Mouse (Mus musculus) E14TG2a.4 (cell line): ENCODE data around the gene Pou2f3.

Source experiments
- H3K27me3 ChIP-seq: 2 replicates; pipeline ENCODE4 v1.6.1; 2014; ENCODE audit warnings: low read length, control low read depth; ENCODE audit not compliant: insufficient read depth
- H3K36me3 ChIP-seq: 2 replicates; pipeline ENCODE4 v1.6.1; 2014; ENCODE audit warnings: low read length, control low read depth; ENCODE audit not compliant: insufficient read depth
- H3K4me1 ChIP-seq: replicated peaks from 2 replicates; pipeline ENCODE4 v1.6.1; 2014; ENCODE audit warnings: low read depth, low read length, control low read depth
- H3K4me3 ChIP-seq: replicated peaks from 2 replicates; pipeline ENCODE4 v1.5.1; 2014; ENCODE audit warnings: mild to moderate bottlenecking, low read length
- H3K9me3 ChIP-seq: 2 replicates; pipeline ENCODE4 v1.6.1; 2014; ENCODE audit warnings: low read length, control low read depth
- CTCF ChIP-seq: conservative IDR thresholded peaks from 2 replicates; pipeline ENCODE4 v1.5.1; 2014; ENCODE audit warnings: low read length
- NANOG ChIP-seq: IDR thresholded peaks from 2 replicates; pipeline ENCODE4 v1.6.1; 2014; ENCODE audit warnings: borderline replicate concordance, low read length, mixed read lengths
- POU5F1 ChIP-seq: IDR thresholded peaks from 2 replicates; pipeline ENCODE4 v1.6.1; 2014; ENCODE audit warnings: low read length, borderline replicate concordance

Pou2f3 gene

DNA sequence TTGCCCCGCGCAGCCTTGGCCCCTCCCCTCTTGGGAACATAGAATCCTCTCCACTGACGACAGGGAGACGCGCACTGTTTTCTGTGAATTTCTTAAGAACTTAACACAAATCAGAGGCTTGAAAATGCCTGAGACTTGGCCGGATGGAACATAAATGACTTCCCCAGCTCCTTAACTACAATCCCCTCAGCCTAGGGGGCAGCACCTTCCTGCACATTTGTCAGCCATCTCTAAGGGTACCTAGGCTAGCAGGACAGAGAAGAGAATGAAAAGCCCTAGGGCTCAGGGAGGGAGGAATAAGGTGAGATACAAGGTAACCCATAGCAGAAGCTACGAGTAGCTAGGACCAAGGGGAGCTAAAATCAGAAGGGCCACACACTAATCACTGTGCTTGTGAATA is 32.0 kb downstream of the Pou2f3 start:
- Histone ChIP-seq H3K9me3 (no peaks in the 10 kb centered on the region; the same call in 1 of the 2 replicates), H3K27me3 (0 out of 2 replicates have a peak, but pooled peaks cover 5% of the 10 kb centered on the region), H3K4me1 (peaks cover 5% of the 10 kb centered on the region; the same call in 1 of the 2 replicates), H3K36me3 (no peaks in the 10 kb centered on the region), H3K4me3 (no peak overlapping the region)
- no peak for TF ChIP-seq POU5F1
- no peak for TF ChIP-seq NANOG
- TF ChIP-seq CTCF: no peak

GRCm38 (mm10) chr9:43167081-43167480 is 43.1 kb downstream of the Pou2f3 start:
- H3K36me3 ChIP-seq: no peaks in the 10 kb centered on the region
- H3K4me3 ChIP-seq: no peak overlapping the region
- TF ChIP-seq POU5F1: no peak
- no peaks in the 10 kb centered on the region for H3K9me3 ChIP-seq
- H3K4me1 ChIP-seq: peaks cover 19% of the 10 kb centered on the region
- H3K27me3 ChIP-seq: peaks cover 26% of the 10 kb centered on the region

GRCm38 (mm10) chr9:43166346-43166745 is 43.8 kb downstream of the Pou2f3 start:
- no peaks in the 10 kb centered on the region for H3K36me3 ChIP-seq
- H3K9me3 ChIP-seq: no peaks in the 10 kb centered on the region
- peaks cover 19% of the 10 kb centered on the region for H3K4me1 ChIP-seq
- peaks cover 19% of the 10 kb centered on the region for H3K27me3 ChIP-seq
- no peak for TF ChIP-seq CTCF
- TF ChIP-seq NANOG: no peak
- TF ChIP-seq POU5F1: no peak
- no peak overlapping the region for H3K4me3 ChIP-seq

DNA sequence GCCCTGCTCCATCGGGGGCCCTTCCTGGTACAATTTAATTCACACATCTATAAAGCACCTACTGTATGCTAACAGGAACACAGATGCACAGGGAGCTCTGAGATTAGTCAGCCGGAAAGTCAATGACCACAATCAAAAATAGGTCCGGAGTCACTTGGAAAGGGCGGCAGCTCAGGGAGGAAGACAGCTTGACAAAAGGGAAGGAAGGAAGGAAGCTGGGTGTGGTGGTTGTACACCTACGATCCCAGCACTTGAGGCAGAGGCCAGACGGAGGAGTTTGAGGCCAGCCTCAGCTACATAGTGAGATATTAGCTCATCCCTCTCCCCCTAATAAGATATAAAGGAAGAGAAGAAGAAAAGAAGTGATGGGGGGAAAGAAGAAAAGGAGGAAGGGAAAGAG is 54.2 kb downstream of the Pou2f3 start:
- Histone ChIP-seq H3K27me3 (peaks cover 40% of the 10 kb centered on the region), H3K4me1 (no peaks in the 10 kb centered on the region), H3K4me3 (no peak overlapping the region), H3K36me3 (no peaks in the 10 kb centered on the region), H3K9me3 (no peaks in the 10 kb centered on the region)
- no peak for TF ChIP-seq NANOG
- TF ChIP-seq CTCF: no peak
- no peak for TF ChIP-seq POU5F1

GRCm38 (mm10) chr9:43151779-43152178 is 58.4 kb downstream of the Pou2f3 start:
- Histone ChIP-seq H3K4me1 (peaks cover 7% of the 10 kb centered on the region; the same call in 1 of the 2 replicates), H3K9me3 (no peaks in the 10 kb centered on the region), H3K36me3 (no peaks in the 10 kb centered on the region), H3K4me3 (no peak overlapping the region), H3K27me3 (peaks cover 63% of the 10 kb centered on the region)
- no peak for TF ChIP-seq NANOG
- TF ChIP-seq CTCF: no peak
- no peak for TF ChIP-seq POU5F1

- H3K27me3 ChIP-seq: peaks cover 62% of the 10 kb centered on the region
- no peaks in the 10 kb centered on the region for H3K36me3 ChIP-seq
- TF ChIP-seq NANOG: no peak
- TF ChIP-seq CTCF: no peak
- no peak for TF ChIP-seq POU5F1
- H3K4me1 ChIP-seq: peaks cover 7% of the 10 kb centered on the region; the same call in 1 of the 2 replicates
- no peak overlapping the region for H3K4me3 ChIP-seq
- H3K9me3 ChIP-seq: no peaks in the 10 kb centered on the region
Observed at GRCm38 (mm10) chr9:43150957-43151356, 59.2 kb downstream of the Pou2f3 start.

- H3K4me3 ChIP-seq: no peak overlapping the region
- peaks cover 7% of the 10 kb centered on the region; the same call in 1 of the 2 replicates for H3K4me1 ChIP-seq
- peaks cover 60% of the 10 kb centered on the region for H3K27me3 ChIP-seq
- TF ChIP-seq CTCF: no peak
- TF ChIP-seq NANOG: no peak
- no peak for TF ChIP-seq POU5F1
- no peaks in the 10 kb centered on the region for H3K36me3 ChIP-seq
- no peaks in the 10 kb centered on the region for H3K9me3 ChIP-seq
Observed at GRCm38 (mm10) chr9:43150075-43150474, 60.1 kb downstream of the Pou2f3 start.

DNA sequence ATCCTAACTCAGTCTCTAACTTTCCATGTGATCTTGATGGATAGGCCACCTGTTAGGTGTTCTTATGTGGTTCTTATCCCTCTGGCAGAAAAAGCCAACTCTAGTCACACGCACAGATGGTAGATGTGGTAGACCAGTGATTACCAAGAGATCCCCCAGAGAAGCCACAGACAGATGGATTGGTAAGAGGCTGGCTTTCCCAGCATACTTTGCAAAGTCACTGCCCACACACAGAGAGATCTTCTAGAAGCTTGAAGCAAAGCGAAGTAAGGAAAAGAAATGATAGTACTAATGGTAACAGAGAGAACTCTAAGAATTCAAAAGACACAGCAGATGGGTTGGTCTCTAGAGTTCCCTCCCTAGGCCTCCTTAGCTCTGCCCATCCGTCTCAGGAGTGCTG is 60.7 kb downstream of the Pou2f3 start:
- no peak for TF ChIP-seq NANOG
- TF ChIP-seq CTCF: no peak
- no peak for TF ChIP-seq POU5F1
- Histone ChIP-seq H3K27me3 (peaks cover 63% of the 10 kb centered on the region), H3K4me1 (peaks cover 7% of the 10 kb centered on the region; the same call in 1 of the 2 replicates), H3K4me3 (no peak overlapping the region), H3K36me3 (no peaks in the 10 kb centered on the region), H3K9me3 (no peaks in the 10 kb centered on the region)

- H3K27me3 ChIP-seq: peaks cover 38% of the 10 kb centered on the region
- H3K4me3 ChIP-seq: no peak overlapping the region
- H3K9me3 ChIP-seq: no peaks in the 10 kb centered on the region
- peaks cover 9% of the 10 kb centered on the region for H3K4me1 ChIP-seq
- no peaks in the 10 kb centered on the region for H3K36me3 ChIP-seq
- no peak for TF ChIP-seq NANOG
- TF ChIP-seq CTCF: no peak
- TF ChIP-seq POU5F1: no peak
Observed at GRCm38 (mm10) chr9:43145196-43145595, 65.0 kb downstream of the Pou2f3 start.
